Mouse (Mus musculus) heart, embryonic 14.5 days (tissue): ENCODE data around the gene Zfp46. TPM values are rescaled to one million over a fixed set of nuclear protein-coding genes. Genes with fewer than 3 reads are reported as not detected.
A peak's percentile ranks its signal among the peaks of the same experiment; 100 is the strongest.

Experiments
- ATAC-seq: fragments of 200-750 bp; cut with Nextera tagmentation; 2 replicates; pipeline ENCODE4 v1.8.0; 2017; ENCODE audit warnings: low read depth, moderate TSS enrichment; ENCODE audit not compliant: insufficient number of reproducible peaks, insufficient read depth, low FRiP score
- H3K27ac ChIP-seq, 2 experiments: fragments of 200-500 bp in 1 of 2; fragments of 300-500 bp in 1 of 2; sonication (generic) in 1 of 2; replicated peaks in 1 of 2; 2 replicates each; pipeline ENCODE4 v1.5.1; 2012 to 2014; ENCODE audit warnings: low read depth in 2 of 2, low read length in 2 of 2, control low read depth in 1 of 2, mild to moderate bottlenecking in 1 of 2, mixed read lengths in 1 of 2; ENCODE audit not compliant: control insufficient read depth in 1 of 2, insufficient read depth in 1 of 2
- H3K27me3 ChIP-seq: fragments of 300-500 bp; sonication (generic); 2 replicates; pipeline ENCODE4 v1.6.1; 2014; ENCODE audit warnings: mild to moderate bottlenecking, low read length, control low read depth; ENCODE audit not compliant: control insufficient read depth, insufficient read depth
- H3K36me3 ChIP-seq: fragments of 300-500 bp; sonication (generic); 2 replicates; pipeline ENCODE4 v1.6.1; 2014; ENCODE audit warnings: mild to moderate bottlenecking, control low read depth, low read length, mixed read lengths; ENCODE audit not compliant: control insufficient read depth, insufficient read depth
- H3K4me1 ChIP-seq, 2 experiments: fragments of 200-500 bp in 1 of 2; fragments of 300-500 bp in 1 of 2; sonication (generic) in 1 of 2; 2 replicates each; pipeline ENCODE4 v1.6.1; 2012 to 2014; ENCODE audit warnings: low read length in 2 of 2, control low read depth in 1 of 2, mixed read lengths in 1 of 2; ENCODE audit not compliant: control insufficient read depth in 2 of 2, insufficient read depth in 2 of 2
- H3K4me2 ChIP-seq: fragments of 300-500 bp; sonication (generic); 2 replicates; pipeline ENCODE4 v1.6.1; 2014; ENCODE audit warnings: mild to moderate bottlenecking, low read length
- H3K4me3 ChIP-seq, 2 experiments: fragments of 200-500 bp in 1 of 2; fragments of 300-500 bp in 1 of 2; sonication (generic) in 1 of 2; 2 replicates each; pipeline ENCODE4 v1.5.1; 2012 to 2014; ENCODE audit warnings: low read length in 2 of 2, mild to moderate bottlenecking in 2 of 2, control low read depth in 1 of 2, low read depth in 1 of 2, moderate library complexity in 1 of 2; ENCODE audit not compliant: control insufficient read depth in 1 of 2, insufficient read depth in 1 of 2
- H3K9ac ChIP-seq: fragments of 300-500 bp; sonication (generic); 2 replicates; pipeline ENCODE4 v1.6.1; 2014; ENCODE audit warnings: mild to moderate bottlenecking, low read length
- H3K9me3 ChIP-seq: fragments of 300-500 bp; sonication (generic); 2 replicates; pipeline ENCODE4 v1.6.1; 2016; ENCODE audit warnings: low read length, control low read depth; ENCODE audit not compliant: control insufficient read depth
- WGBS: fragments of 180-500 bp; shearing (Covaris S2); extraction: QIAGEN DNeasy Blood & Tissue Kit; methylation state at CpG from one replicate; pipeline ENCODE4 v1.1.7; 2014; 5-methylcytosine and 5-hydroxymethylcytosine counted together
- polyA plus RNA-seq: library from polyadenylated mRNA; unstranded; fragments of >200 nt; fragmentation: Nextera tagmentation; extraction: Ambion mirVana; gene quantifications from 2 replicates; pipeline ENCODE4 v1.2.1, GENCODE M21; 2014

Gene Zfp46
- polyA plus RNA-seq, 1 experiment from 2014 or later: 23.1 TPM

- H3K9me3 ChIP-seq: no peaks in the 10 kb centered on the region
- peak overlapping the region; percentile 99 for H3K9ac ChIP-seq
- H3K4me1 ChIP-seq: peaks cover 8 to 33% of the 10 kb centered on the region in 2 experiments
- ATAC-seq: no peak
- peak overlapping the region; percentile 6 to 99; a peak in 3 of 4 replicates for H3K4me3 ChIP-seq
- peaks cover 15% of the 10 kb centered on the region for H3K36me3 ChIP-seq
- H3K4me2 ChIP-seq: peak overlapping the region; percentile 80
- H3K27me3 ChIP-seq: no peaks in the 10 kb centered on the region
- 11% methylated on average over 4 of the region's 4 CpGs for WGBS
- no peak overlapping the region for H3K27ac ChIP-seq
These were observed 28.1 kb downstream of the Zfp46 start for GRCm38 (mm10) chr4:136312616-136313015.

- no peak for ATAC-seq
- Histone ChIP-seq H3K36me3 (peaks cover 63% of the 10 kb centered on the region), H3K4me1 (peaks cover 2 to 19% of the 10 kb centered on the region in 2 experiments; a peak in 3 of 4 replicates), H3K27me3 (no peaks in the 10 kb centered on the region), H3K4me3 (no peak overlapping the region), H3K4me2 (no peak overlapping the region), H3K9me3 (no peaks in the 10 kb centered on the region), H3K27ac (no peak overlapping the region), H3K9ac (no peak overlapping the region)
- WGBS: 92% methylated on average over 4 of the region's 4 CpGs
These were observed 33.2 kb downstream of the Zfp46 start for GRCm38 (mm10) chr4:136317667-136318066.

DNA sequence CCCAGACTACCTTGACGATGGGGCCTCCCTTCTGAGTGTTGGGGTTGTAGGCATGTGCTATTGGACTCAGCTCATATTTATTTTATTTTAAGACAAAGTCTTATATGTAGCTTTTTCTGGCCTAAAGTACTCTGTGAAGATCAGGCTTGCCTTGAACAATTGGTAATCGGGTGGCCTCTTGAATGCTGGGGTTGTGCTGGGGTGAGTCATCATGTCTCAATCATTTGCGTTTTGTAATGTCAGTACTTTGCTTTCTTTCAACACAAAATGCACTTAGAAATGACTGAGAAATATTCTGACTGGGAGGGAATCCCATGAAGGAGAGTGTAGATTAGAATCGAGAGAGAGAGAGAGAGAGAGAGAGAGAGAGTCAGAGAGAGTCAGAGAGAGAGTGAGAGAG is 35.5 kb downstream of the Zfp46 start:
- Histone ChIP-seq H3K4me3 (no peak overlapping the region), H3K4me2 (no peak overlapping the region), H3K4me1 (peaks cover 1 to 2% of the 10 kb centered on the region in 2 experiments; a peak in 1 of 4 replicates), H3K27me3 (no peaks in the 10 kb centered on the region), H3K9ac (no peak overlapping the region), H3K27ac (no peak overlapping the region), H3K9me3 (no peaks in the 10 kb centered on the region), H3K36me3 (peaks cover 83% of the 10 kb centered on the region)
- no peak for ATAC-seq
- WGBS: 67% methylated on average over 4 of the region's 4 CpGs

GRCm38 (mm10) chr4:136324226-136324625 is 39.7 kb downstream of the Zfp46 start:
- no peaks in the 10 kb centered on the region for H3K4me1 ChIP-seq
- H3K4me2 ChIP-seq: no peak overlapping the region
- ATAC-seq: no peak
- H3K9me3 ChIP-seq: no peaks in the 10 kb centered on the region
- H3K9ac ChIP-seq: no peak overlapping the region
- H3K36me3 ChIP-seq: peaks cover 84% of the 10 kb centered on the region
- H3K4me3 ChIP-seq: no peak overlapping the region
- 41% methylated on average over 2 of the region's 2 CpGs for WGBS
- H3K27me3 ChIP-seq: no peaks in the 10 kb centered on the region
- H3K27ac ChIP-seq: no peak overlapping the region

DNA sequence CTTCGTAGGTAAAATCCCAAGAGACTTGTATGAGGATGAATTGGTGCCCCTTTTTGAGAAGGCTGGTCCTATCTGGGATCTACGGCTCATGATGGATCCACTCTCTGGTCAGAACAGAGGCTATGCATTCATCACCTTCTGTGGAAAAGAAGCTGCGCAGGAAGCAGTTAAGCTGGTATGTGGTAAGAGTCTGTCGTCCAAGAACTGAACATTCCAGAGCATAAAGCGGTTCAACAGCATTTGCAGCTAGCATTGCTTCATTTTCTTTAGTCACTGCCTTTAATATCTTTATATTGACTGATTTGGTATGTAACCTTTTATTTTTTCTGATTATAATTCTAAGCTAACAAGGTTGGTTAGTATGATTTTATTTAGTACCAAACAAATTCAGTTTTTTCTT is 42.8 kb downstream of the Zfp46 start:
- Histone ChIP-seq H3K9me3 (no peaks in the 10 kb centered on the region), H3K27ac (no peak overlapping the region; a peak in 1 of 4 replicates), H3K27me3 (no peaks in the 10 kb centered on the region), H3K9ac (no peak overlapping the region), H3K4me3 (no peak overlapping the region), H3K36me3 (peaks cover 83% of the 10 kb centered on the region), H3K4me2 (no peak overlapping the region), H3K4me1 (no peaks in the 10 kb centered on the region)
- WGBS: 56% methylated on average over 5 of the region's 5 CpGs
- ATAC-seq: no peak

GRCm38 (mm10) chr4:136328115-136328514 is 43.6 kb downstream of the Zfp46 start:
- no peak overlapping the region for H3K4me3 ChIP-seq
- no peak overlapping the region for H3K9ac ChIP-seq
- 0 out of 4 replicates have a peak, but pooled peaks cover 0 to 5% of the 10 kb centered on the region in 2 experiments for H3K4me1 ChIP-seq
- no peak overlapping the region for H3K27ac ChIP-seq
- H3K27me3 ChIP-seq: no peaks in the 10 kb centered on the region
- no peaks in the 10 kb centered on the region for H3K9me3 ChIP-seq
- ATAC-seq: no peak
- peaks cover 83% of the 10 kb centered on the region for H3K36me3 ChIP-seq
- no peak overlapping the region for H3K4me2 ChIP-seq

DNA sequence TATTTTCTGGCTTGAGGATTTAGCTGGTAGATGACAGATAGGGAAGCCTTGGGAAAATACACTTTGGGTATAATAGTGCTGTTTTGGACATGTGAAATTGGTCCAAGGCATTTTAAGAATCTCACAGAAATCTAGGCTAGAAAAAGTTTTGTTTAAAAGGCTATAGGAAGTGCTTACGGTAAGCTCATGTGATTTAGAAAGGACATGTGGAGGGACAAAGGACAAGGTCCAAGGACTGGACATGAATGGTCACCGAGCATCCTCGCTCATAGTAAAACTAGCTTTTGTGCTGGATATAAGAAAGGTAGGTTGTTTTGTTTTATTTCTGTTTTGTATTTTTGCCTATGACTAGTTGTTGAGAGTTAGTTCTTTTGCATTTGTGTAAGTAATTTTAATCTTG is 47.2 kb downstream of the Zfp46 start:
- Histone ChIP-seq H3K4me1 (peaks cover 0 to 22% of the 10 kb centered on the region in 2 experiments; a peak in 3 of 4 replicates), H3K9ac (no peak overlapping the region), H3K27ac (no peak overlapping the region), H3K27me3 (no peaks in the 10 kb centered on the region), H3K4me3 (no peak overlapping the region), H3K9me3 (no peaks in the 10 kb centered on the region), H3K4me2 (no peak overlapping the region), H3K36me3 (peaks cover 80% of the 10 kb centered on the region)
- 97% methylated on average over 3 of the region's 3 CpGs for WGBS
- ATAC-seq: no peak

- H3K4me1 ChIP-seq: peaks cover 0 to 22% of the 10 kb centered on the region in 2 experiments; a peak in 3 of 4 replicates
- H3K4me3 ChIP-seq: no peak overlapping the region
- peaks cover 79% of the 10 kb centered on the region for H3K36me3 ChIP-seq
- H3K27ac ChIP-seq: no peak overlapping the region; a peak in 1 of 4 replicates
- no peaks in the 10 kb centered on the region for H3K9me3 ChIP-seq
- H3K4me2 ChIP-seq: no peak overlapping the region
- ATAC-seq: no peak
- 55% methylated on average over 3 of the region's 3 CpGs for WGBS
- no peak overlapping the region for H3K9ac ChIP-seq
- no peaks in the 10 kb centered on the region for H3K27me3 ChIP-seq
These were observed 48.7 kb downstream of the Zfp46 start for GRCm38 (mm10) chr4:136333191-136333590.
